ENCODE assay signal across 16 mouse cellular contexts in the genomic region with DNA sequence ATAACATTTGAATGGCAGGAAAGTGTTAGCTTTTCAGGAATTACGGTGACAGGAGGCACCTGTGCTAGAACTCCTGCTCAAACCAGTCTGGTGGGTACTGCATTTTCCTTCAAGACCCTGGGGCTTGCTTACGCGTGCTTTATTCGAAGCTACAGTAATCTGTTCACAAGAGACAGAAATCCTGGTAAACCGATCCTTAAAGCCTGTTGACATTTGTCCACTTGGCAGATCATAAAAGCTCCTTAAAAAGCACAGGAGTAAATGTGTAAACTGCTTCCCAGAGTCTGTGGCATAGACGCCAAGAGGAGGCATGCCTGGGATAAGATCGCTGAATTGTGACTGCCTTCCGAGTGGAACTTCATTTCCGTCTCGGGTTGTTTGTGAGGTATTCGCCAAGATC.
DNase-seq lines count a peak whose midpoint lies in the region; ATAC-seq lines count a peak whose summit lies in the region.
"Had no signal": no experiment of that assay in that cellular context is flagged by ENCODE, and none has a peak within 500 bp of the region (broad histone marks: within the 10 kb centered on the region; RNA-seq: fewer than 3 reads in every experiment).

No protein-coding gene starts in this region.

- ATAC-seq in limb, embryonic 12.5 days (ENCODE audit: insufficient number of reproducible peaks, insufficient read depth, low FRiP score, low TSS enrichment, low read depth): peak; percentile 15; the same call in 1 of the 2 replicates
- ATAC-seq in kidney, embryonic 14.5 days (ENCODE audit: low FRiP score, low TSS enrichment): peak; percentile 79
- ATAC-seq: activated CD4-positive, CD25-positive, alpha-beta regulatory T cell, adult 4 months; forebrain, embryonic 13.5 days; hindbrain, embryonic 16.5 days had no signal

- H3K27ac ChIP-seq in limb, embryonic 12.5 days: no peak overlapping the region
- no peak overlapping the region for H3K27ac ChIP-seq in limb, embryonic 10.5 days
- H3K27ac ChIP-seq in kidney, embryonic 14.5 days (ENCODE audit: low read depth, low read length): peak overlapping the region; percentile 83; the same call in 1 of the 2 replicates
- H3K27ac ChIP-seq: forebrain, embryonic 13.5 days; liver, embryonic 14.5 days had no signal

- H3K4me2 ChIP-seq in limb, embryonic 12.5 days: 0 out of 2 replicates have a peak overlapping the region, but pooled peaks have one; percentile 17
- H3K4me2 ChIP-seq in kidney, embryonic 14.5 days (replicated peaks; ENCODE audit: low read depth, low read length): no peak overlapping the region
- H3K4me2 ChIP-seq: forebrain, embryonic 13.5 days; heart, embryonic 11.5 days had no signal

- no peaks in the 10 kb centered on the region for H3K36me3 ChIP-seq in limb, embryonic 12.5 days
- H3K36me3 ChIP-seq in limb, embryonic 10.5 days: no peaks in the 10 kb centered on the region
- H3K36me3 ChIP-seq in kidney, embryonic 14.5 days (ENCODE audit: control insufficient read depth, insufficient read depth, low read length): no peaks in the 10 kb centered on the region

- no peak overlapping the region for H3K9ac ChIP-seq in limb, embryonic 12.5 days (replicated peaks)
- H3K9ac ChIP-seq in kidney, embryonic 14.5 days (ENCODE audit: low read depth, low read length): no peak overlapping the region
- H3K9ac ChIP-seq: forebrain, embryonic 13.5 days; liver, embryonic 14.5 days had no signal

- peaks cover 7% of the 10 kb centered on the region for H3K27me3 ChIP-seq in limb, embryonic 12.5 days
- peaks cover 13% of the 10 kb centered on the region; the same call in 1 of the 2 replicates for H3K27me3 ChIP-seq in limb, embryonic 10.5 days (ENCODE audit: low read depth, poor library complexity, severe bottlenecking)
- H3K27me3 ChIP-seq in kidney, embryonic 14.5 days (ENCODE audit: control insufficient read depth, insufficient read depth, low read length): no peaks in the 10 kb centered on the region

- no peak for DNase-seq in limb, embryonic 10.5 days (ENCODE audit: low spot score)
- DNase-seq in forelimb bud, embryonic 11.5 days (ENCODE audit: low read depth, low spot score): peak; percentile 19
- peak; percentile 21 for DNase-seq in large intestine, adult 2 months (ENCODE audit: low read depth, low spot score)
- no peak for DNase-seq in left cerebral cortex, postnatal 4 days
- DNase-seq in cerebellum, adult 9-11 months: no peak
- DNase-seq: cerebellum, adult 2 months; layer of hippocampus, postnatal 36 days; midbrain, embryonic 14.5 days had no signal

- 32% methylated on average over 11 of the region's 11 CpGs for WGBS in limb, embryonic 12.5 days
- 65% methylated on average over 11 of the region's 11 CpGs for WGBS in limb, embryonic 10.5 days
- 22% methylated on average over 11 of the region's 11 CpGs for WGBS in kidney, embryonic 14.5 days
- 19% methylated on average over 11 of the region's 11 CpGs for WGBS in large intestine, adult 2 months

- intact Hi-C loops in left cerebral cortex, postnatal 4 days (cut with DNase I): no loop called here

- H3K4me1 ChIP-seq in limb, embryonic 12.5 days (replicated peaks): peaks cover 17% of the 10 kb centered on the region
- H3K4me1 ChIP-seq in limb, embryonic 10.5 days: peaks cover 17% of the 10 kb centered on the region
- peaks cover 12% of the 10 kb centered on the region; the same call in 1 of the 2 replicates for H3K4me1 ChIP-seq in kidney, embryonic 14.5 days (ENCODE audit: control insufficient read depth, insufficient read depth, low read length)
- H3K4me1 ChIP-seq: forebrain, embryonic 13.5 days had no signal

- no peaks in the 10 kb centered on the region for H3K9me3 ChIP-seq in limb, embryonic 12.5 days
- H3K9me3 ChIP-seq in limb, embryonic 10.5 days (replicated peaks): no peaks in the 10 kb centered on the region
- no peaks in the 10 kb centered on the region for H3K9me3 ChIP-seq in kidney, embryonic 14.5 days (ENCODE audit: control insufficient read depth, low read length)
- H3K9me3 ChIP-seq: forebrain, embryonic 13.5 days had no signal

- no peak overlapping the region for H3K4me3 ChIP-seq in limb, embryonic 12.5 days (replicated peaks)
- H3K4me3 ChIP-seq in limb, embryonic 10.5 days: no peak overlapping the region
- no peak overlapping the region for H3K4me3 ChIP-seq in kidney, embryonic 14.5 days (ENCODE audit: low read length)
- H3K4me3 ChIP-seq: forebrain, embryonic 13.5 days; myocyte had no signal

Comparison
In these comparisons a context has a peak if more than half of its experiments do, and no peak if none do; other contexts are left out.
1. DNase-seq: peak in forelimb bud, embryonic 11.5 days (single experiment) and large intestine, adult 2 months (single experiment); none in limb, embryonic 10.5 days (single experiment), left cerebral cortex, postnatal 4 days (single experiment) and cerebellum, adult 9-11 months (single experiment).